Mouse (Mus musculus) gastrocnemius, postnatal 36 days (tissue): ENCODE measurements around the gene Stat3. TPM values are rescaled to one million over a fixed set of nuclear protein-coding genes. Genes with fewer than 3 reads are reported as not detected.

Experiments used
- DNase-seq, 2 experiments: peaks; one replicate each; pipeline ENCODE4 v3.0.0; 2022
- intact Hi-C: fragments of 180-260 bp; cut with DNase I; formaldehyde crosslinking; loops from one replicate; pipeline ENCODE4 v1.15.1; 2025
- long read RNA-seq, 2 experiments: library from polyadenylated mRNA; stranded (forward); transcript quantifications; one replicate each; pipeline ENCODE4 v2.0.0; 2021
- total RNA-seq, 2 experiments: library from RNA; stranded (reverse); gene quantifications; 2 replicates each; pipeline ENCODE4 v1.2.3; 2021

Gene Stat3
- total RNA-seq = 10 to 100 TPM; 38.8 to 42.9 TPM
- long read RNA-seq, experiment 1, full-length matches to known transcripts = 10 of 18 reads
- long read RNA-seq, experiment 1, partial matches to known transcripts = 1 of 18 reads
- long read RNA-seq, experiment 1, other reads (novel, unspliced or antisense) = 7 of 18 reads
- long read RNA-seq, experiment 2, full-length matches to known transcripts = 10 of 20 reads
- long read RNA-seq, experiment 2, partial matches to known transcripts = 1 of 20 reads
- long read RNA-seq, experiment 2, other reads (novel, unspliced or antisense) = 9 of 20 reads

GRCm38 (mm10) chr11:100939512-100940151 lies at the start of gene Stat3:
Stat3 (minus strand) TSS chr11:100939540.
- DNase-seq = peak; percentile 100
- intact Hi-C loops = no loop called here

GRCm38 (mm10) chr11:100988674-100989073 lies 49.3 kb upstream of the Stat3 start:
- intact Hi-C loops = no loop called here
- DNase-seq = no peak

- intact Hi-C loops = no loop called here
- DNase-seq = no peak
Measured at GRCm38 (mm10) chr11:100985607-100986006, 46.3 kb upstream of the Stat3 start.

- intact Hi-C loops = loop anchor here (1.0 to 2.0 kb wide), 4 partner anchors 25 to 193 kb away; no protein-coding TSS in a partner anchor
- no peak for DNase-seq
Measured at GRCm38 (mm10) chr11:100983778-100984131, 44.4 kb upstream of the Stat3 start.

GRCm38 (mm10) chr11:100983125-100983777 lies 43.9 kb upstream of the Stat3 start:
- DNase-seq = peak; percentile 78 to 79
- intact Hi-C loops = loop anchor here (1.0 to 2.0 kb wide), 3 partner anchors 74 to 194 kb away; no protein-coding TSS in a partner anchor

- intact Hi-C loops = loop anchor here (2.0 kb wide), 2 partner anchors 75 to 195 kb away; no protein-coding TSS in a partner anchor
- DNase-seq = no peak
Measured at GRCm38 (mm10) chr11:100982087-100982486, 42.7 kb upstream of the Stat3 start.

GRCm38 (mm10) chr11:100981236-100981635 lies 41.9 kb upstream of the Stat3 start:
- no peak for DNase-seq
- intact Hi-C loops = no loop called here

- intact Hi-C loops = no loop called here
- no peak for DNase-seq
Measured at GRCm38 (mm10) chr11:100980438-100980837, 41.1 kb upstream of the Stat3 start.

GRCm38 (mm10) chr11:100979887-100980286 lies 40.5 kb upstream of the Stat3 start:
- no peak for DNase-seq
- intact Hi-C loops = no loop called here

GRCm38 (mm10) chr11:100975241-100975640 lies 35.9 kb upstream of the Stat3 start:
- intact Hi-C loops = no loop called here
- no peak for DNase-seq

GRCm38 (mm10) chr11:100974381-100974970 lies 35.1 kb upstream of the Stat3 start:
- intact Hi-C loops = no loop called here
- peak in 1 of 2 experiments; percentile 55 for DNase-seq

- intact Hi-C loops = no loop called here
- DNase-seq = no peak
Measured at GRCm38 (mm10) chr11:100973245-100973644, 33.9 kb upstream of the Stat3 start.

- intact Hi-C loops = no loop called here
- DNase-seq = no peak
Measured at GRCm38 (mm10) chr11:100971455-100971854, 32.1 kb upstream of the Stat3 start.

GRCm38 (mm10) chr11:100970557-100970937 lies 31.2 kb upstream of the Stat3 start, which contains the start of gene Cavin1:
Cavin1 (minus strand) TSS chr11:100970887.
- intact Hi-C loops = no loop called here
- peak; percentile 98 to 100 for DNase-seq

GRCm38 (mm10) chr11:100969744-100970556 lies 30.6 kb upstream of the Stat3 start:
- intact Hi-C loops = no loop called here
- peak; percentile 60 to 62 for DNase-seq

- intact Hi-C loops = no loop called here
- DNase-seq = peak in 1 of 2 experiments; percentile 37
Measured at GRCm38 (mm10) chr11:100969189-100969743, 29.9 kb upstream of the Stat3 start.

- intact Hi-C loops = no loop called here
- DNase-seq = no peak
Measured at GRCm38 (mm10) chr11:100968501-100968900, 29.2 kb upstream of the Stat3 start.

- intact Hi-C loops = no loop called here
- DNase-seq = no peak
Measured at GRCm38 (mm10) chr11:100967881-100968420, 28.6 kb upstream of the Stat3 start.

- no peak for DNase-seq
- intact Hi-C loops = no loop called here
Measured at GRCm38 (mm10) chr11:100967376-100967775, 28.0 kb upstream of the Stat3 start.

GRCm38 (mm10) chr11:100965760-100966159 lies 26.4 kb upstream of the Stat3 start:
- no peak for DNase-seq
- intact Hi-C loops = no loop called here
